Mouse (Mus musculus): ENCODE measurements at regions not wholly inside any gene's neighbourhood (a gene's known extent, or its start where the extent isn't known, plus 50 kb on each side); places are given as distances from the start of the nearest gene placed in this dataset.

- Histone ChIP-seq H3K4me1 (ENCODE audit: insufficient read depth) (no peaks in the 10 kb centered on the region), H3K9ac (no peak overlapping the region), H3K4me3 (ENCODE audit: low read depth, low read length) (no peak overlapping the region), H3K4me2 (ENCODE audit: low read depth) (no peak overlapping the region), H3K9me3 (ENCODE audit: low read length) (no peaks in the 10 kb centered on the region), H3K27ac (ENCODE audit: low read depth, low read length) (no peak overlapping the region), H3K27me3 (ENCODE audit: insufficient read depth, low read length) (no peaks in the 10 kb centered on the region), H3K36me3 (ENCODE audit: insufficient read depth) (no peaks in the 10 kb centered on the region)
- TF ChIP-seq CTCF (IDR thresholded peaks at IDR 0.05; ENCODE audit: low read depth), result no peak
- 89% methylated on average over 8 of the region's 8 CpGs for WGBS
- no peak for ATAC-seq
- DNase-seq, result no peak
These were observed 97.1 kb upstream of the Slc45a1 start for GRCm38 (mm10) chr4:150749066-150749465.

GRCm38 (mm10) chr4:150748099-150749000, 96.4 kb upstream of the Slc45a1 start:
- H3K4me3 ChIP-seq (ENCODE audit: low read depth, low read length), result no peak overlapping the region
- H3K27ac ChIP-seq (ENCODE audit: low read depth, low read length), result no peak overlapping the region
- no peaks in the 10 kb centered on the region for H3K27me3 ChIP-seq (ENCODE audit: insufficient read depth, low read length)
- DNase-seq (no peak), ATAC-seq (no peak)
- H3K4me1 ChIP-seq (ENCODE audit: insufficient read depth), result no peaks in the 10 kb centered on the region
- no peak for TF ChIP-seq CTCF (IDR thresholded peaks at IDR 0.05; ENCODE audit: low read depth)
- 83% methylated on average over 13 of the region's 13 CpGs for WGBS
- H3K9ac ChIP-seq, result no peak overlapping the region
- H3K4me2 ChIP-seq (ENCODE audit: low read depth), result no peak overlapping the region
- no peaks in the 10 kb centered on the region for H3K36me3 ChIP-seq (ENCODE audit: insufficient read depth)
- no peaks in the 10 kb centered on the region for H3K9me3 ChIP-seq (ENCODE audit: low read length)

DNA sequence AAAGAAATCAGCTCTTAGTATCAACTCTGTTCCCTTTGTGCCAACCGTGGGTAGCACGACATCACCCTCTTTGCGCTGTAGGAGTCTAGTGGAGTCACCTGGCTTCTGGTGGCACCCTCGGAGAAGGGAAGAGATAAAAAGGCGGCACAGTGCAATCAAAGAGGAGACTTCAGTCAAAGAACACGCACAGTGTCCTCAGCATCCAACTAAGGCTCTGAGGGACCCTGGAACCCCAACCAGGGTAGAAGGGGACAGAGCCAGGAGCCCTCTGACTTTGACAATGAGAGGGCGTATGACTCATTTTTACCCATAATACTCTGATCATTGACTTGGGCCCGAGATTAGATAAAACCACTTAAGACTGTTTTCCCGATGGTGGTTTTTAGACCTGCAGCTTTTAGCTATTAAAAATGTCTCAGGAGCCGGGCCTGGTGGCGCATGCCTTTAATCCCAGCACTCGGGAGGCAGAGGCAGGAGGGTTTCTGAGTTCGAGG, 94.5 kb upstream of the Slc45a1 start:
- no peak overlapping the region for H3K4me3 ChIP-seq (ENCODE audit: low read depth, low read length)
- 80% methylated on average over 13 of the region's 13 CpGs for WGBS
- ATAC-seq, result peak; percentile 9; the same call in 1 of the 2 replicates
- no peak for DNase-seq
- no peak overlapping the region for H3K4me2 ChIP-seq (ENCODE audit: low read depth)
- H3K9me3 ChIP-seq (ENCODE audit: low read length), result no peaks in the 10 kb centered on the region
- no peaks in the 10 kb centered on the region for H3K27me3 ChIP-seq (ENCODE audit: insufficient read depth, low read length)
- no peak overlapping the region for H3K9ac ChIP-seq
- peak overlapping the region; percentile 45; the same call in 1 of the 2 replicates for H3K27ac ChIP-seq (ENCODE audit: low read depth, low read length)
- no peaks in the 10 kb centered on the region for H3K36me3 ChIP-seq (ENCODE audit: insufficient read depth)
- no peak for TF ChIP-seq CTCF (IDR thresholded peaks at IDR 0.05; ENCODE audit: low read depth)
- H3K4me1 ChIP-seq (ENCODE audit: insufficient read depth), result no peaks in the 10 kb centered on the region

- DNase-seq, result peak; percentile 34
- no peak for TF ChIP-seq CTCF (IDR thresholded peaks at IDR 0.05; ENCODE audit: low read depth)
- Histone ChIP-seq H3K4me3 (ENCODE audit: low read depth, low read length) (no peak overlapping the region), H3K27ac (ENCODE audit: low read depth, low read length) (no peak overlapping the region), H3K9me3 (ENCODE audit: low read length) (no peaks in the 10 kb centered on the region), H3K4me2 (ENCODE audit: low read depth) (no peak overlapping the region), H3K4me1 (ENCODE audit: insufficient read depth) (no peaks in the 10 kb centered on the region), H3K27me3 (ENCODE audit: insufficient read depth, low read length) (no peaks in the 10 kb centered on the region), H3K9ac (no peak overlapping the region), H3K36me3 (ENCODE audit: insufficient read depth) (no peaks in the 10 kb centered on the region)
- ATAC-seq, result peak; percentile 63
- 59% methylated on average over 7 of the region's 7 CpGs for WGBS
These were observed 93.8 kb upstream of the Slc45a1 start for GRCm38 (mm10) chr4:150745529-150746429.

GRCm38 (mm10) chr4:150743508-150743907, 91.5 kb upstream of the Slc45a1 start:
- Histone ChIP-seq H3K9ac (no peak overlapping the region), H3K4me1 (ENCODE audit: insufficient read depth) (no peaks in the 10 kb centered on the region), H3K4me2 (ENCODE audit: low read depth) (0 out of 2 replicates have a peak overlapping the region, but pooled peaks have one; percentile 24), H3K36me3 (ENCODE audit: insufficient read depth) (no peaks in the 10 kb centered on the region), H3K27ac (ENCODE audit: low read depth, low read length) (no peak overlapping the region), H3K9me3 (ENCODE audit: low read length) (no peaks in the 10 kb centered on the region), H3K27me3 (ENCODE audit: insufficient read depth, low read length) (no peaks in the 10 kb centered on the region), H3K4me3 (ENCODE audit: low read depth, low read length) (no peak overlapping the region)
- peak; percentile 44 for DNase-seq
- no peak for TF ChIP-seq CTCF (IDR thresholded peaks at IDR 0.05; ENCODE audit: low read depth)
- ATAC-seq, result peak; percentile 59
- 48% methylated on average over 6 of the region's 8 CpGs for WGBS

DNA sequence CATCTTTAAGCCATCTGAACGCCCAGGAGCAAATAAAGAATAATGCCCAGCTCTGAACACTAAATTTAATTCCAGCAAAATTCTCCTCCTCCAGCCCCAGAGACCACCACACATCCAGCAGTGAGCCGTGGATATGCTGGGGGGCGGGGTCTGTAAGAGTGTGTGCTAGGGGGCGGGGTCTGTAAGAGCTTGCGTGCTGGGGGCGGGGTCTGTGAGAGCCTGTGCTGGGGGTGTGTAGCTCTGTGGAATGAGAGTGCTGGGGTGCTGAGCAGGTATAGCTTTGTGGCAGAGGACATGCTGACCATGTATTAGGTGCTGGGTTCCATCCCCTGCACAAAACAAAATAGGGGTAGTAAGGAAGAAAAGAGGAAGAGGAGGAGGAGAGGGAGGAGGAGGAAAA, 91.1 kb upstream of the Slc45a1 start:
- no peak for TF ChIP-seq CTCF (IDR thresholded peaks at IDR 0.05; ENCODE audit: low read depth)
- 17% methylated on average over 6 of the region's 6 CpGs for WGBS

More for the DNA sequence above, 91.1 kb upstream of the Slc45a1 start:
- Histone ChIP-seq H3K4me3 (ENCODE audit: low read depth, low read length) (no peak overlapping the region), H3K36me3 (ENCODE audit: insufficient read depth) (no peaks in the 10 kb centered on the region), H3K4me1 (ENCODE audit: insufficient read depth) (no peaks in the 10 kb centered on the region), H3K27me3 (ENCODE audit: insufficient read depth, low read length) (no peaks in the 10 kb centered on the region), H3K27ac (ENCODE audit: low read depth, low read length) (no peak overlapping the region), H3K4me2 (ENCODE audit: low read depth) (peak overlapping the region; percentile 24; the same call in 1 of the 2 replicates), H3K9ac (no peak overlapping the region), H3K9me3 (ENCODE audit: low read length) (no peaks in the 10 kb centered on the region)
- ATAC-seq, result peak; percentile 83
- peak; percentile 60 for DNase-seq
